Mouse (Mus musculus) midbrain, embryonic 15.5 days (tissue): ENCODE measurements around the gene Kmt2d. TPM values are rescaled to one million over a fixed set of nuclear protein-coding genes. Genes with fewer than 3 reads are reported as not detected.

ENCODE experiments used
- ATAC-seq: fragments of 200-750 bp; cut with Nextera tagmentation; replicated peaks from 2 replicates; pipeline ENCODE4 v1.8.0; 2017; ENCODE audit warnings: moderate TSS enrichment
- H3K27ac ChIP-seq: fragments of 300-500 bp; sonication (generic); 2 replicates; pipeline ENCODE4 v1.5.1; 2015; ENCODE audit warnings: mild to moderate bottlenecking, inconsistent platforms
- H3K27me3 ChIP-seq: fragments of 300-500 bp; sonication (generic); replicated peaks from 2 replicates; pipeline ENCODE4 v1.6.1; 2015; ENCODE audit warnings: inconsistent platforms
- H3K36me3 ChIP-seq: fragments of 300-500 bp; sonication (generic); replicated peaks from 2 replicates; pipeline ENCODE4 v1.6.1; 2015; ENCODE audit warnings: inconsistent platforms
- H3K4me1 ChIP-seq: fragments of 300-500 bp; sonication (generic); 2 replicates; pipeline ENCODE4 v1.6.1; 2015; ENCODE audit warnings: inconsistent platforms
- H3K4me2 ChIP-seq: fragments of 300-500 bp; sonication (generic); 2 replicates; pipeline ENCODE4 v1.6.1; 2015; ENCODE audit warnings: inconsistent platforms, mild to moderate bottlenecking, moderate library complexity
- H3K4me3 ChIP-seq: fragments of 300-500 bp; sonication (generic); 2 replicates; pipeline ENCODE4 v1.5.1; 2015; ENCODE audit warnings: mild to moderate bottlenecking, inconsistent platforms
- H3K9ac ChIP-seq: fragments of 300-500 bp; sonication (generic); 2 replicates; pipeline ENCODE4 v1.6.1; 2015; ENCODE audit warnings: mild to moderate bottlenecking, inconsistent platforms
- H3K9me3 ChIP-seq: fragments of 300-500 bp; sonication (generic); 2 replicates; pipeline ENCODE4 v1.6.1; 2016; ENCODE audit warnings: inconsistent platforms
- WGBS: fragments of 180-500 bp; shearing (Covaris S2); methylation state at CpG from one replicate; pipeline ENCODE4 v1.1.7; 2015; ENCODE audit warnings: mixed read lengths; 5-methylcytosine and 5-hydroxymethylcytosine counted together
- polyA plus RNA-seq: library from polyadenylated mRNA; unstranded; fragments of >200 nt; fragmentation: Nextera tagmentation; extraction: Ambion mirVana; gene quantifications from 2 replicates; pipeline ENCODE4 v1.2.1, GENCODE M21; 2015

Gene Kmt2d
- polyA plus RNA-seq, 1 experiment from 2014 or later = 13.5 TPM

- Histone ChIP-seq H3K9me3 (no peaks in the 10 kb centered on the region), H3K36me3 (no peaks in the 10 kb centered on the region), H3K27ac (no peak overlapping the region), H3K4me3 (no peak overlapping the region), H3K9ac (no peak overlapping the region), H3K27me3 (peaks cover 93% of the 10 kb centered on the region), H3K4me2 (peak overlapping the region; percentile 12; the same call in 1 of the 2 replicates), H3K4me1 (peaks cover 27% of the 10 kb centered on the region; the same call in 1 of the 2 replicates)
- ATAC-seq = peak; percentile 88
- 3% methylated on average over 28 of the region's 28 CpGs for WGBS
Measured at GRCm38 (mm10) chr15:98797835-98798492, 73.0 kb downstream of the Kmt2d start.

GRCm38 (mm10) chr15:98796803-98797595, 74.0 kb downstream of the Kmt2d start:
- H3K4me1 ChIP-seq = peaks cover 35% of the 10 kb centered on the region; the same call in 1 of the 2 replicates
- H3K36me3 ChIP-seq = no peaks in the 10 kb centered on the region
- no peak overlapping the region for H3K4me3 ChIP-seq
- H3K27ac ChIP-seq = no peak overlapping the region
- ATAC-seq = peak; percentile 48; the same call in 1 of the 2 replicates
- 2% methylated on average over 13 of the region's 13 CpGs for WGBS
- no peak overlapping the region for H3K4me2 ChIP-seq
- no peak overlapping the region for H3K9ac ChIP-seq
- peaks cover 93% of the 10 kb centered on the region for H3K27me3 ChIP-seq
- no peaks in the 10 kb centered on the region for H3K9me3 ChIP-seq

DNA sequence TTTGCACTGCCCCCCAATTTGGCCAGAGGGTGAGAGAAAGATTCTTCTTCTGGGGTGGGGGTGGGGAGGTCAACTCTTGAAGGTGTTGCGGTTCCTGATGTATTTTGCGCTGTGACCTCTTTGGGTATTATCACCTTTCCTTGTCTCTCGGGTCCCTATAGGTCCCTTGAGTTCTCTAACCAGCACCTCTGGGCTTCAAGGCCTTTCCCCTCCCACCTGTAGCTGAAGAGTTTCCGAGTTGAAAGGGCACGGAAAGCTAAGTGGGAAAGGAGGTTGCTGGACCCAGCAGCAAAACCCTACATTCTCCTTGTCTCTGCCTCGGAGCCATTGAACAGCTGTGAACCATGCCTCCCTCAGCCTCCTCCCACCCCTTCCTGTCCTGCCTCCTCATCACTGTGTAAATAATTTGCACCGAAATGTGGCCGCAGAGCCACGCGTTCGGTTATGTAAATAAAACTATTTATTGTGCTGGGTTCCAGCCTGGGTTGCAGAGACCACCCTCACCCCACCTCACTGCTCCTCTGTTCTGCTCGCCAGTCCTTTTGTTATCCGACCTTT, 77.8 kb downstream of the Kmt2d start:
- Histone ChIP-seq H3K27me3 (peaks cover 96% of the 10 kb centered on the region), H3K4me1 (peaks cover 53% of the 10 kb centered on the region), H3K36me3 (no peaks in the 10 kb centered on the region), H3K9me3 (no peaks in the 10 kb centered on the region), H3K27ac (no peak overlapping the region), H3K4me3 (peak overlapping the region; percentile 31), H3K9ac (no peak overlapping the region), H3K4me2 (peak overlapping the region; percentile 50)
- ATAC-seq = no peak
- WGBS = 5% methylated on average over 13 of the region's 13 CpGs

DNA sequence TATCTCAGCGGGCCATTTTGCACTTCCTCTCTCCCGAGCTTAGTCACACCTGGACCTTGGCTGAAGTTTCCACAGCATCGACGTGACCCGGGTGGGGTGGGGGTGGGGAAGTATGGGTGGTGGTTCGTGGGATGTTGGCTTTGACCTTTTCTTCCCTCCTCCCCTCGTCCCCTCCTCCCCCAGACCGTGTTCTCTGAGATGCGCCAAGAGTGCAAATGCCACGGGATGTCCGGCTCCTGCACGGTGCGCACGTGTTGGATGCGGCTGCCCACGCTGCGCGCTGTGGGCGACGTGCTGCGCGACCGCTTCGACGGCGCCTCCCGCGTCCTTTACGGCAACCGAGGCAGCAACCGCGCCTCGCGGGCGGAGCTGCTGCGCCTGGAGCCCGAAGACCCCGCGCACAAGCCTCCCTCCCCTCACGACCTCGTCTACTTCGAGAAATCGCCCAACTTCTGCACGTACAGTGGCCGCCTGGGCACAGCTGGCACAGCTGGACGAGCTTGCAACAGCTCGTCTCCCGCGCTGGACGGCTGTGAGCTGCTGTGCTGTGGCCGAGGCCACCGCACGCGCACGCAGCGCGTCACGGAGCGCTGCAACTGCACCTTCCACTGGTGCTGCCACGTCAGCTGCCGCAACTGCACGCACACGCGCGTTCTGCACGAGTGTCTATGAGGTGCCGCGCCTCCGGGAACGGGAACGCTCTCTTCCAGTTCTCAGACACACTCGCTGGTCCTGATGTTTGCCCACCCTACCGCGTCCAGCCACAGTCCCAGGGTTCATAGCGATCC, 78.6 kb downstream of the Kmt2d start:
- H3K4me2 ChIP-seq = peak overlapping the region; percentile 50
- 0 out of 2 replicates have a peak, but pooled peaks have one; percentile 44 for ATAC-seq
- H3K9me3 ChIP-seq = no peaks in the 10 kb centered on the region
- H3K27me3 ChIP-seq = peaks cover 97% of the 10 kb centered on the region
- peak overlapping the region; percentile 16; the same call in 1 of the 2 replicates for H3K9ac ChIP-seq
- H3K27ac ChIP-seq = no peak overlapping the region
- peak overlapping the region; percentile 31 for H3K4me3 ChIP-seq
- no peaks in the 10 kb centered on the region for H3K36me3 ChIP-seq
- WGBS = 2% methylated on average over 75 of the region's 75 CpGs
- peaks cover 45% of the 10 kb centered on the region for H3K4me1 ChIP-seq

DNA sequence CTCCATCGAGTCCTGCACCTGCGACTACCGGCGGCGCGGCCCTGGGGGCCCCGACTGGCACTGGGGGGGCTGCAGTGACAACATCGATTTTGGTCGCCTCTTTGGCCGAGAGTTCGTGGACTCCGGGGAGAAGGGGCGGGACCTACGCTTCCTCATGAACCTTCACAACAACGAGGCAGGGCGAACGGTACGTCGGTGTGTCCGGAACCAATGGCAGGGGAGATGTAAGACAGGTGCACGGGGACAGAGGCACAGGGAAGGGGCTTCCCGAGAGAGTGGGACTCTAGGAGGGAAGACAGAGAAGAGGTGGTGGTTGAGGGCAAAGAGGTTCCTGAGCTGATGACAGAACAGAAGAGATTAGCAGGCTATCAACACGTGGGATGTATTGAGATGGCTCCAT, 79.2 kb downstream of the Kmt2d start:
- Histone ChIP-seq H3K4me3 (no peak overlapping the region; the same call in 1 of the 2 replicates), H3K27me3 (peaks cover 99% of the 10 kb centered on the region), H3K27ac (no peak overlapping the region), H3K9me3 (no peaks in the 10 kb centered on the region), H3K4me2 (0 out of 2 replicates have a peak overlapping the region, but pooled peaks have one; percentile 21), H3K36me3 (no peaks in the 10 kb centered on the region), H3K9ac (no peak overlapping the region), H3K4me1 (peaks cover 41% of the 10 kb centered on the region)
- no peak for ATAC-seq
- under 1% methylated on average over 23 of the region's 23 CpGs for WGBS

- Histone ChIP-seq H3K9me3 (no peaks in the 10 kb centered on the region), H3K9ac (no peak overlapping the region), H3K4me2 (peak overlapping the region; percentile 21; the same call in 1 of the 2 replicates), H3K27me3 (peaks cover 99% of the 10 kb centered on the region), H3K4me1 (peaks cover 36% of the 10 kb centered on the region), H3K4me3 (peak overlapping the region; percentile 17), H3K27ac (no peak overlapping the region), H3K36me3 (no peaks in the 10 kb centered on the region)
- ATAC-seq = no peak
- under 1% methylated on average over 12 of the region's 12 CpGs for WGBS
Measured at GRCm38 (mm10) chr15:98791221-98791620, 79.8 kb downstream of the Kmt2d start.

DNA sequence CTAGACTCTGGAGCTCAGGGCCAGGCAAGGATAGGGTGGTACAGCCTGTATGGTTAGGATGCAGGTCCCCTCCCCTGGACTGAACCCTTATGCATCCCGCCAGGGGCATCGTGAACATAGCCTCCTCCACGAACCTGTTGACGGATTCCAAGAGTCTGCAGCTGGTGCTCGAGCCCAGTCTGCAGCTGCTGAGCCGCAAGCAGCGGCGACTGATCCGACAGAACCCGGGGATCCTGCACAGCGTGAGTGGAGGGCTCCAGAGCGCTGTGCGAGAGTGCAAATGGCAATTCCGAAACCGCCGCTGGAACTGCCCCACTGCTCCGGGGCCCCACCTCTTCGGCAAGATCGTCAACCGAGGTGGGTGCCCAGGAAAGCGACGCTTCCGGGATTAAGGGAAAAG, 80.2 kb downstream of the Kmt2d start:
- Histone ChIP-seq H3K4me2 (peak overlapping the region; percentile 21; the same call in 1 of the 2 replicates), H3K27ac (no peak overlapping the region), H3K27me3 (peaks cover 97% of the 10 kb centered on the region), H3K9ac (no peak overlapping the region), H3K4me3 (peak overlapping the region; percentile 17), H3K9me3 (no peaks in the 10 kb centered on the region), H3K36me3 (no peaks in the 10 kb centered on the region), H3K4me1 (peaks cover 36% of the 10 kb centered on the region)
- no peak for ATAC-seq
- WGBS = under 1% methylated on average over 23 of the region's 23 CpGs

GRCm38 (mm10) chr15:98789661-98790535, 81.1 kb downstream of the Kmt2d start, which contains the start of gene Wnt1:
TSS of gene Wnt1 (plus strand) at chr15:98789857.
- peaks cover 96% of the 10 kb centered on the region for H3K27me3 ChIP-seq
- 2% methylated on average over 49 of the region's 51 CpGs for WGBS
- no peaks in the 10 kb centered on the region for H3K9me3 ChIP-seq
- H3K4me1 ChIP-seq = peaks cover 36% of the 10 kb centered on the region
- H3K4me3 ChIP-seq = peak within 1 kb of the TSS; percentile 17
- no peaks in the 10 kb centered on the region for H3K36me3 ChIP-seq
- peak within 1 kb of the TSS; percentile 21; the same call in 1 of the 2 replicates for H3K4me2 ChIP-seq
- no peak within 1 kb of the TSS for H3K9ac ChIP-seq
- H3K27ac ChIP-seq = no peak within 1 kb of the TSS
- no peak for ATAC-seq

DNA sequence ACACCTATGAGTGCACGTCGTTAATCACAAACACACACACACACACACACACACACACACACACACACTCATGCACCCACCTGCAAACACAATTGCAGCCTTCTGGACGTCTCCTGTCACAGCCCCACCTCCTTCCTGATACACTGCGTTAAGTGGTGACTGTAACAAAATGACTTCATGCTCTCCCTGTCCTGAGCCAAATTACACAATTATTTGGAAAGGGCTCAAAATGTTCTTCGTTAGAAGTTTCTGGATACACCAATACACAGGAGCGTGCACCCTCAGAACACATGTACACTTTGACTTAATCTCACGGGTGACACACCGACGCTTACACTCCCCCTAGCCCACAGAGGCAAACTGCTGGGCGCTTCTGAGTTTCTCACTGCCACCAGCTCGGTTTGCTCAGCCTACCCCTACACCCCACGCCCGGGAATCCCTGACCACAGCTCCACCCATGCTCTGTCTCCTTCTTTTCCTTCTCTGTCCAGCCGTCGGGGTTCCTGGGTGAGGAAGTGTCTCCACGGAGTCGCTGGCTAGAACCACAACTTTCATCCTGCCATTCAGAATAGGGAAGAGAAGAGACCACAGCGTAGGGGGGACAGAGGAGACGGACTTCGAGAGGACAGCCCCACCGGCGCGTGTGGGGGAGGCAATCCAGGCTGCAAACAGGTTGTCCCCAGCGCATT, 81.9 kb downstream of the Kmt2d start:
- Histone ChIP-seq H3K4me3 (no peak overlapping the region), H3K27ac (no peak overlapping the region), H3K27me3 (peaks cover 89% of the 10 kb centered on the region), H3K9me3 (no peaks in the 10 kb centered on the region), H3K4me2 (0 out of 2 replicates have a peak overlapping the region, but pooled peaks have one; percentile 1), H3K4me1 (peaks cover 36% of the 10 kb centered on the region), H3K9ac (no peak overlapping the region), H3K36me3 (no peaks in the 10 kb centered on the region)
- no peak for ATAC-seq
- WGBS = 10% methylated on average over 24 of the region's 24 CpGs

DNA sequence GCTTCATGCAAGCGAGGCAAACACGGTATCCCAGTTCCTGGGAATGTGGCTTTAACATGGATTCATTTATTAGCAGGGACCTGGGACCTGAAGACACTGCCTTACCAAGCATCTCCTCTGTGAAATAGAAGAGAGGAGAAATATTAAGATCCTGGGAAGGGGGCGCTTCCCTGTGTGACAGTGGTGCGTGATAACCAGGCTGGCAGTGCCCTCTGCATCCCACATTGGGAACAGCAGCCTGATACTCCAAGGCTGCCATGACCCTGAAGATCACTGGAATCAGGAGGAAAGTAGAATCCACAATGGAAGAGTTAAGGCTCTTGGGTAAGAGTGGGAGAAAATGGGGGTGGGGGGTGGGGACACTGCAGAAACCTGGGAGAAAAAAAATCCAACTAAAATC, 83.1 kb downstream of the Kmt2d start:
- Histone ChIP-seq H3K4me1 (peaks cover 29% of the 10 kb centered on the region), H3K27ac (no peak overlapping the region), H3K4me3 (no peak overlapping the region), H3K9ac (no peak overlapping the region), H3K9me3 (no peaks in the 10 kb centered on the region), H3K4me2 (no peak overlapping the region), H3K36me3 (no peaks in the 10 kb centered on the region), H3K27me3 (peaks cover 79% of the 10 kb centered on the region)
- WGBS = 41% methylated on average over 4 of the region's 4 CpGs
- ATAC-seq = no peak
